Mouse (Mus musculus): ENCODE measurements around the gene Nat10. TPM values are rescaled to one million over a fixed set of nuclear protein-coding genes. Genes with fewer than 3 reads are reported as not detected.

Nat10 gene
- polyA plus RNA-seq, 1 experiment from 2014 or later: 13.0 TPM

GRCm38 (mm10) chr2:103713831-103714230 lies 47.2 kb downstream of the Nat10 start:
- Histone ChIP-seq H3K36me3 (replicated peaks) (peaks cover under 1% of the 10 kb centered on the region; the same call in 1 of the 2 replicates), H3K4me3 (replicated peaks) (no peak overlapping the region), H3K4me1 (replicated peaks) (peaks cover 19% of the 10 kb centered on the region), H3K4me2 (no peak overlapping the region), H3K27me3 (no peaks in the 10 kb centered on the region), H3K27ac (replicated peaks) (peak overlapping the region; percentile 48; the same call in 1 of the 2 replicates), H3K9me3 (replicated peaks) (no peaks in the 10 kb centered on the region), H3K9ac (no peak overlapping the region)
- peak; percentile 69 for ATAC-seq (ENCODE audit: insufficient read depth)
- 71% methylated on average over 7 of the region's 7 CpGs for WGBS (ENCODE audit: insufficient replicate concordance)

GRCm38 (mm10) chr2:103710849-103711248 lies 50.2 kb downstream of the Nat10 start:
- Histone ChIP-seq H3K4me1 (replicated peaks) (peaks cover 32% of the 10 kb centered on the region), H3K4me2 (no peak overlapping the region), H3K4me3 (replicated peaks) (no peak overlapping the region), H3K9ac (no peak overlapping the region), H3K36me3 (replicated peaks) (no peaks in the 10 kb centered on the region), H3K9me3 (replicated peaks) (no peaks in the 10 kb centered on the region), H3K27me3 (no peaks in the 10 kb centered on the region), H3K27ac (replicated peaks) (no peak overlapping the region)
- 75% methylated on average over 7 of the region's 7 CpGs for WGBS (ENCODE audit: insufficient replicate concordance)
- ATAC-seq (ENCODE audit: insufficient read depth): no peak

- 0 out of 2 replicates have a peak overlapping the region, but pooled peaks have one; percentile 19 for H3K27ac ChIP-seq (replicated peaks)
- 42% methylated on average over 6 of the region's 6 CpGs for WGBS (ENCODE audit: insufficient replicate concordance)
- peak overlapping the region; percentile 5; the same call in 1 of the 2 replicates for H3K4me2 ChIP-seq
- H3K4me1 ChIP-seq (replicated peaks): peaks cover 30% of the 10 kb centered on the region
- ATAC-seq (ENCODE audit: insufficient read depth): peak; percentile 63
- H3K27me3 ChIP-seq: no peaks in the 10 kb centered on the region
- H3K9me3 ChIP-seq (replicated peaks): no peaks in the 10 kb centered on the region
- no peak overlapping the region for H3K9ac ChIP-seq
- H3K36me3 ChIP-seq (replicated peaks): 0 out of 2 replicates have a peak, but pooled peaks cover 12% of the 10 kb centered on the region
- no peak overlapping the region for H3K4me3 ChIP-seq (replicated peaks)
These were observed 53.9 kb downstream of the Nat10 start for GRCm38 (mm10) chr2:103707056-103707776.

- no peak overlapping the region for H3K4me3 ChIP-seq (replicated peaks)
- H3K27ac ChIP-seq (replicated peaks): no peak overlapping the region
- no peak overlapping the region for H3K9ac ChIP-seq
- H3K4me2 ChIP-seq: no peak overlapping the region
- H3K36me3 ChIP-seq (replicated peaks): 0 out of 2 replicates have a peak, but pooled peaks cover 14% of the 10 kb centered on the region
- no peaks in the 10 kb centered on the region for H3K9me3 ChIP-seq (replicated peaks)
- peaks cover 30% of the 10 kb centered on the region for H3K4me1 ChIP-seq (replicated peaks)
- ATAC-seq (ENCODE audit: insufficient read depth): peak; percentile 30
- no peaks in the 10 kb centered on the region for H3K27me3 ChIP-seq
- WGBS (ENCODE audit: insufficient replicate concordance): 52% methylated on average over 11 of the region's 11 CpGs
These were observed 54.8 kb downstream of the Nat10 start for GRCm38 (mm10) chr2:103706226-103706625.

- H3K36me3 ChIP-seq (replicated peaks): 0 out of 2 replicates have a peak, but pooled peaks cover 14% of the 10 kb centered on the region
- no peak overlapping the region for H3K4me2 ChIP-seq
- H3K27ac ChIP-seq (replicated peaks): no peak overlapping the region
- H3K4me1 ChIP-seq (replicated peaks): peaks cover 30% of the 10 kb centered on the region
- H3K9me3 ChIP-seq (replicated peaks): no peaks in the 10 kb centered on the region
- no peaks in the 10 kb centered on the region for H3K27me3 ChIP-seq
- WGBS (ENCODE audit: insufficient replicate concordance): 77% methylated on average over 4 of the region's 4 CpGs
- H3K9ac ChIP-seq: no peak overlapping the region
- no peak overlapping the region for H3K4me3 ChIP-seq (replicated peaks)
- ATAC-seq (ENCODE audit: insufficient read depth): no peak
These were observed 55.2 kb downstream of the Nat10 start for GRCm38 (mm10) chr2:103705826-103706225.

GRCm38 (mm10) chr2:103703865-103704264 lies 57.2 kb downstream of the Nat10 start:
- no peaks in the 10 kb centered on the region for H3K9me3 ChIP-seq (replicated peaks)
- H3K4me2 ChIP-seq: no peak overlapping the region
- H3K4me1 ChIP-seq (replicated peaks): peaks cover 30% of the 10 kb centered on the region
- no peak overlapping the region for H3K27ac ChIP-seq (replicated peaks)
- no peak for ATAC-seq (ENCODE audit: insufficient read depth)
- H3K27me3 ChIP-seq: no peaks in the 10 kb centered on the region
- 41% methylated on average over 4 of the region's 4 CpGs for WGBS (ENCODE audit: insufficient replicate concordance)
- H3K4me3 ChIP-seq (replicated peaks): no peak overlapping the region
- H3K9ac ChIP-seq: no peak overlapping the region
- 0 out of 2 replicates have a peak, but pooled peaks cover 14% of the 10 kb centered on the region for H3K36me3 ChIP-seq (replicated peaks)

- no peak overlapping the region for H3K27ac ChIP-seq (replicated peaks)
- WGBS (ENCODE audit: insufficient replicate concordance): 65% methylated on average over 10 of the region's 10 CpGs
- H3K27me3 ChIP-seq: no peaks in the 10 kb centered on the region
- ATAC-seq (ENCODE audit: insufficient read depth): no peak
- no peak overlapping the region for H3K4me3 ChIP-seq (replicated peaks)
- H3K9me3 ChIP-seq (replicated peaks): no peaks in the 10 kb centered on the region
- H3K4me2 ChIP-seq: no peak overlapping the region
- H3K36me3 ChIP-seq (replicated peaks): 0 out of 2 replicates have a peak, but pooled peaks cover 14% of the 10 kb centered on the region
- H3K9ac ChIP-seq: no peak overlapping the region
- H3K4me1 ChIP-seq (replicated peaks): peaks cover 30% of the 10 kb centered on the region
These were observed 57.7 kb downstream of the Nat10 start for GRCm38 (mm10) chr2:103703336-103703735.

- Histone ChIP-seq H3K4me1 (replicated peaks) (0 out of 2 replicates have a peak, but pooled peaks cover 5% of the 10 kb centered on the region), H3K4me3 (replicated peaks) (no peak overlapping the region), H3K9ac (no peak overlapping the region), H3K27me3 (no peaks in the 10 kb centered on the region), H3K27ac (replicated peaks) (no peak overlapping the region), H3K36me3 (replicated peaks) (0 out of 2 replicates have a peak, but pooled peaks cover 14% of the 10 kb centered on the region), H3K9me3 (replicated peaks) (no peaks in the 10 kb centered on the region), H3K4me2 (no peak overlapping the region)
- WGBS (ENCODE audit: insufficient replicate concordance): 79% methylated on average over 12 of the region's 12 CpGs
- no peak for ATAC-seq (ENCODE audit: insufficient read depth)
These were observed 60.6 kb downstream of the Nat10 start for GRCm38 (mm10) chr2:103700514-103700913.

GRCm38 (mm10) chr2:103696177-103696576 lies 64.9 kb downstream of the Nat10 start:
- 0 out of 2 replicates have a peak, but pooled peaks cover 2% of the 10 kb centered on the region for H3K4me1 ChIP-seq (replicated peaks)
- no peak overlapping the region for H3K9ac ChIP-seq
- no peak overlapping the region for H3K4me3 ChIP-seq (replicated peaks)
- H3K27me3 ChIP-seq: no peaks in the 10 kb centered on the region
- no peak overlapping the region for H3K27ac ChIP-seq (replicated peaks)
- H3K4me2 ChIP-seq: no peak overlapping the region
- no peaks in the 10 kb centered on the region for H3K9me3 ChIP-seq (replicated peaks)
- H3K36me3 ChIP-seq (replicated peaks): no peaks in the 10 kb centered on the region
- 65% methylated on average over 3 of the region's 3 CpGs for WGBS (ENCODE audit: insufficient replicate concordance)
- no peak for ATAC-seq (ENCODE audit: insufficient read depth)

GRCm38 (mm10) chr2:103694777-103695563 lies 66.1 kb downstream of the Nat10 start:
- no peak for ATAC-seq (ENCODE audit: insufficient read depth)
- 46% methylated on average over 4 of the region's 4 CpGs for WGBS (ENCODE audit: insufficient replicate concordance)
- no peaks in the 10 kb centered on the region for H3K36me3 ChIP-seq (replicated peaks)

GRCm38 (mm10) chr2:103692810-103693209 lies 68.3 kb downstream of the Nat10 start:
- Histone ChIP-seq H3K36me3 (replicated peaks) (no peaks in the 10 kb centered on the region), H3K27ac (replicated peaks) (no peak overlapping the region), H3K27me3 (no peaks in the 10 kb centered on the region), H3K4me1 (replicated peaks) (0 out of 2 replicates have a peak, but pooled peaks cover 3% of the 10 kb centered on the region), H3K9me3 (replicated peaks) (no peaks in the 10 kb centered on the region), H3K9ac (no peak overlapping the region), H3K4me2 (no peak overlapping the region), H3K4me3 (replicated peaks) (no peak overlapping the region)
- WGBS (ENCODE audit: insufficient replicate concordance): 58% methylated on average over 1 of the region's 1 CpGs
- no peak for ATAC-seq (ENCODE audit: insufficient read depth)

More at GRCm38 (mm10) chr2:103694777-103695563, 66.1 kb downstream of the Nat10 start:
- H3K4me2 ChIP-seq: no peak overlapping the region
- no peak overlapping the region for H3K4me3 ChIP-seq (replicated peaks)
- H3K27ac ChIP-seq (replicated peaks): no peak overlapping the region
- H3K4me1 ChIP-seq (replicated peaks): 0 out of 2 replicates have a peak, but pooled peaks cover 3% of the 10 kb centered on the region
- no peak overlapping the region for H3K9ac ChIP-seq
- no peaks in the 10 kb centered on the region for H3K27me3 ChIP-seq
- H3K9me3 ChIP-seq (replicated peaks): no peaks in the 10 kb centered on the region

All from liver, embryonic 15.5 days (tissue).